Mouse (Mus musculus): Measurements from ENCODE around the gene Snta1.

- no peak for TF ChIP-seq CTCF (IDR thresholded peaks at IDR 0.05; ENCODE audit: extremely low read depth, insufficient read length, insufficient replicate concordance, low read depth, low read length)
- TF ChIP-seq POLR2A (IDR thresholded peaks at IDR 0.05; ENCODE audit: low read depth, low read length), result no peak
Observed at GRCm38 (mm10) chr2:154412018-154412666, 4.2 kb upstream of the Snta1 start.

All from small intestine, adult 2 months (tissue).